Mouse (Mus musculus) kidney, embryonic 14.5 days (tissue): ENCODE results near the gene Sptbn1. TPM values are rescaled to one million over a fixed set of nuclear protein-coding genes. Genes with fewer than 3 reads are reported as not detected.

ENCODE experiments used
- ATAC-seq: fragments of 200-750 bp; cut with Nextera tagmentation; 2 replicates; pipeline ENCODE4 v1.8.0; 2017; ENCODE audit warnings: moderate number of reproducible peaks, mild to moderate bottlenecking, moderate TSS enrichment, moderate library complexity; ENCODE audit not compliant: low FRiP score, low TSS enrichment
- H3K27ac ChIP-seq: fragments of 300-500 bp; sonication (generic); 2 replicates; pipeline ENCODE4 v1.5.1; 2014; ENCODE audit warnings: low read depth, mild to moderate bottlenecking, low read length, moderate library complexity, mixed read lengths
- H3K27me3 ChIP-seq: fragments of 300-500 bp; sonication (generic); 2 replicates; pipeline ENCODE4 v1.6.1; 2014; ENCODE audit warnings: mild to moderate bottlenecking, low read length; ENCODE audit not compliant: control insufficient read depth, insufficient read depth
- H3K36me3 ChIP-seq: fragments of 300-500 bp; sonication (generic); 2 replicates; pipeline ENCODE4 v1.6.1; 2014; ENCODE audit warnings: low read length, mixed read lengths; ENCODE audit not compliant: control insufficient read depth, insufficient read depth
- H3K4me1 ChIP-seq: fragments of 300-500 bp; sonication (generic); 2 replicates; pipeline ENCODE4 v1.6.1; 2014; ENCODE audit warnings: low read length, mixed read lengths; ENCODE audit not compliant: control insufficient read depth, insufficient read depth
- H3K4me2 ChIP-seq: fragments of 300-500 bp; sonication (generic); replicated peaks from 2 replicates; pipeline ENCODE4 v1.6.1; 2014; ENCODE audit warnings: low read depth, mild to moderate bottlenecking, low read length
- H3K4me3 ChIP-seq: fragments of 300-500 bp; sonication (generic); 2 replicates; pipeline ENCODE4 v1.5.1; 2014; ENCODE audit warnings: mild to moderate bottlenecking, low read length
- H3K9ac ChIP-seq: fragments of 300-500 bp; sonication (generic); 2 replicates; pipeline ENCODE4 v1.6.1; 2014; ENCODE audit warnings: low read depth, mild to moderate bottlenecking, low read length, moderate library complexity
- H3K9me3 ChIP-seq: fragments of 300-500 bp; sonication (generic); 2 replicates; pipeline ENCODE4 v1.6.1; 2016; ENCODE audit warnings: low read length; ENCODE audit not compliant: control insufficient read depth
- WGBS: fragments of 180-500 bp; shearing (Covaris S2); extraction: QIAGEN DNeasy Blood & Tissue Kit; methylation state at CpG from one replicate; pipeline ENCODE4 v1.1.7; 2014; 5-methylcytosine and 5-hydroxymethylcytosine counted together
- polyA plus RNA-seq: library from polyadenylated mRNA; unstranded; fragments of >200 nt; fragmentation: Nextera tagmentation; extraction: Ambion mirVana; gene quantifications from 2 replicates; pipeline ENCODE4 v1.2.1, GENCODE M21; 2014

The Sptbn1 gene
- polyA plus RNA-seq, 1 experiment from 2014 or later, result 129 TPM

- H3K9me3 ChIP-seq, result no peaks in the 10 kb centered on the region
- H3K4me1 ChIP-seq, result peaks cover 38% of the 10 kb centered on the region
- 63% methylated on average over 3 of the region's 3 CpGs for WGBS
- no peaks in the 10 kb centered on the region for H3K36me3 ChIP-seq
- no peak overlapping the region for H3K27ac ChIP-seq
- peak overlapping the region; percentile 54 for H3K4me2 ChIP-seq
- no peak overlapping the region for H3K9ac ChIP-seq
- H3K27me3 ChIP-seq, result no peaks in the 10 kb centered on the region
- H3K4me3 ChIP-seq, result peak overlapping the region; percentile 43; the same call in 1 of the 2 replicates
- no peak for ATAC-seq
Measured at GRCm38 (mm10) chr11:30195756-30196155, 72.2 kb downstream of the Sptbn1 start.

GRCm38 (mm10) chr11:30194800-30195199, 73.2 kb downstream of the Sptbn1 start:
- H3K27ac ChIP-seq, result no peak overlapping the region
- no peak overlapping the region for H3K4me3 ChIP-seq
- no peaks in the 10 kb centered on the region for H3K27me3 ChIP-seq
- H3K4me2 ChIP-seq, result peak overlapping the region; percentile 10; the same call in 1 of the 2 replicates
- H3K9me3 ChIP-seq, result no peaks in the 10 kb centered on the region
- no peak for ATAC-seq
- H3K36me3 ChIP-seq, result no peaks in the 10 kb centered on the region
- H3K9ac ChIP-seq, result no peak overlapping the region
- 13% methylated on average over 1 of the region's 1 CpGs for WGBS
- H3K4me1 ChIP-seq, result peaks cover 39% of the 10 kb centered on the region

GRCm38 (mm10) chr11:30190959-30191358, 77.0 kb downstream of the Sptbn1 start:
- H3K4me2 ChIP-seq, result no peak overlapping the region
- WGBS, result 86% methylated on average over 4 of the region's 4 CpGs
- H3K27me3 ChIP-seq, result no peaks in the 10 kb centered on the region
- no peak overlapping the region for H3K4me3 ChIP-seq
- no peak overlapping the region for H3K27ac ChIP-seq
- H3K36me3 ChIP-seq, result no peaks in the 10 kb centered on the region
- H3K9me3 ChIP-seq, result no peaks in the 10 kb centered on the region
- peaks cover 28% of the 10 kb centered on the region for H3K4me1 ChIP-seq
- ATAC-seq, result peak; percentile 29; the same call in 1 of the 2 replicates
- no peak overlapping the region for H3K9ac ChIP-seq

- 82% methylated on average over 3 of the region's 3 CpGs for WGBS
- Histone ChIP-seq H3K4me2 (no peak overlapping the region), H3K4me3 (no peak overlapping the region), H3K9ac (no peak overlapping the region), H3K27me3 (no peaks in the 10 kb centered on the region), H3K27ac (no peak overlapping the region), H3K36me3 (no peaks in the 10 kb centered on the region), H3K4me1 (peaks cover 26% of the 10 kb centered on the region), H3K9me3 (no peaks in the 10 kb centered on the region)
- no peak for ATAC-seq
Measured at GRCm38 (mm10) chr11:30190119-30190518, 77.9 kb downstream of the Sptbn1 start.

- no peak overlapping the region for H3K9ac ChIP-seq
- ATAC-seq, result no peak
- H3K4me3 ChIP-seq, result no peak overlapping the region
- H3K27ac ChIP-seq, result no peak overlapping the region
- peaks cover 24% of the 10 kb centered on the region for H3K4me1 ChIP-seq
- no peaks in the 10 kb centered on the region for H3K27me3 ChIP-seq
- H3K9me3 ChIP-seq, result no peaks in the 10 kb centered on the region
- WGBS, result 89% methylated on average over 4 of the region's 4 CpGs
- peaks cover 2% of the 10 kb centered on the region; the same call in 1 of the 2 replicates for H3K36me3 ChIP-seq
- no peak overlapping the region for H3K4me2 ChIP-seq
Measured at GRCm38 (mm10) chr11:30186902-30187470, 81.0 kb downstream of the Sptbn1 start.

GRCm38 (mm10) chr11:30184527-30184926, 83.4 kb downstream of the Sptbn1 start:
- Histone ChIP-seq H3K27me3 (no peaks in the 10 kb centered on the region), H3K4me1 (peaks cover 14% of the 10 kb centered on the region; the same call in 1 of the 2 replicates), H3K9me3 (no peaks in the 10 kb centered on the region), H3K9ac (no peak overlapping the region), H3K4me3 (no peak overlapping the region), H3K4me2 (no peak overlapping the region), H3K27ac (peak overlapping the region; percentile 37; the same call in 1 of the 2 replicates), H3K36me3 (peaks cover 2% of the 10 kb centered on the region; the same call in 1 of the 2 replicates)
- ATAC-seq, result no peak
- 60% methylated on average over 2 of the region's 2 CpGs for WGBS

- Histone ChIP-seq H3K4me1 (peaks cover 15% of the 10 kb centered on the region; the same call in 1 of the 2 replicates), H3K9ac (no peak overlapping the region), H3K9me3 (no peaks in the 10 kb centered on the region), H3K36me3 (peaks cover 2% of the 10 kb centered on the region; the same call in 1 of the 2 replicates), H3K4me2 (no peak overlapping the region), H3K27me3 (no peaks in the 10 kb centered on the region), H3K27ac (no peak overlapping the region), H3K4me3 (no peak overlapping the region)
- WGBS, result 83% methylated on average over 8 of the region's 8 CpGs
- ATAC-seq, result no peak
Measured at GRCm38 (mm10) chr11:30182716-30183411, 85.1 kb downstream of the Sptbn1 start.

GRCm38 (mm10) chr11:30178193-30178592, 89.8 kb downstream of the Sptbn1 start:
- no peak for ATAC-seq
- WGBS, result 94% methylated on average over 2 of the region's 2 CpGs
- Histone ChIP-seq H3K36me3 (0 out of 2 replicates have a peak, but pooled peaks cover 2% of the 10 kb centered on the region), H3K4me1 (peaks cover 15% of the 10 kb centered on the region), H3K9me3 (no peaks in the 10 kb centered on the region), H3K27me3 (no peaks in the 10 kb centered on the region), H3K4me2 (no peak overlapping the region), H3K9ac (no peak overlapping the region), H3K27ac (no peak overlapping the region), H3K4me3 (no peak overlapping the region)
